Mouse (Mus musculus): ENCODE measurements around the gene 4921536K21Rik. TPM values are rescaled to one million over a fixed set of nuclear protein-coding genes. Genes with fewer than 3 reads are reported as not detected.
A peak's percentile ranks its signal among the peaks of the same experiment; 100 is the strongest.

Gene 4921536K21Rik
- polyA plus RNA-seq, 1 experiment from 2014 or later = 0.47 TPM

DNA sequence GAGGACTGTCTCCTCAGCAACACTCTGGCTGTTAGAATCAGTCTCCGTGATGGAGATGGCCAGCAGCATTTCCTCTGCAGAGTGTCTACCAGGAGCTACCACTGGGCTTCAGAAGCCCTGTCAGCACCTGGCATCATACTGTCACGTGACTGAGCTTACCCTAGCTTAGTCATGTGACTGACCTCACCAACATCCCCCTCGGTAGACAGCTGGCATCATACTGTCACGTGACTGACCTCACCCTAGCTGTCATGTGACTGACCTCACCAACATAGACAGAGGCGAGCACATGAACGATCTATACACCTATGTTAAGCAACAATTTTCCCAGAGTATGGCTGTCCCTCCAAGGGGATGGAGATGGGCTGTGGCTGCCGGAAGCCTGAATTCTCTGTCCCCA lies 16.2 kb downstream of the 4921536K21Rik start:
- no peaks in the 10 kb centered on the region for H3K9me3 ChIP-seq (ENCODE audit: control insufficient read depth, low read length)
- no peak for DNase-seq (ENCODE audit: low spot score)
- no peak overlapping the region for H3K4me3 ChIP-seq (ENCODE audit: low read depth, low read length)
- H3K36me3 ChIP-seq (ENCODE audit: control insufficient read depth, insufficient read depth, low read length) = no peaks in the 10 kb centered on the region
- WGBS = 80% methylated on average over 7 of the region's 7 CpGs
- H3K4me2 ChIP-seq (ENCODE audit: low read depth, severe bottlenecking) = no peak overlapping the region
- no peak for ATAC-seq (ENCODE audit: insufficient number of reproducible peaks, low FRiP score, low TSS enrichment, low read depth)
- H3K4me1 ChIP-seq (ENCODE audit: control insufficient read depth, insufficient read depth, low read length) = no peaks in the 10 kb centered on the region
- H3K27ac ChIP-seq (replicated peaks; ENCODE audit: low read depth, low read length) = no peak overlapping the region
- H3K27me3 ChIP-seq (ENCODE audit: control insufficient read depth, insufficient read depth, low read length) = no peaks in the 10 kb centered on the region
- H3K9ac ChIP-seq (ENCODE audit: low read length) = no peak overlapping the region

DNA sequence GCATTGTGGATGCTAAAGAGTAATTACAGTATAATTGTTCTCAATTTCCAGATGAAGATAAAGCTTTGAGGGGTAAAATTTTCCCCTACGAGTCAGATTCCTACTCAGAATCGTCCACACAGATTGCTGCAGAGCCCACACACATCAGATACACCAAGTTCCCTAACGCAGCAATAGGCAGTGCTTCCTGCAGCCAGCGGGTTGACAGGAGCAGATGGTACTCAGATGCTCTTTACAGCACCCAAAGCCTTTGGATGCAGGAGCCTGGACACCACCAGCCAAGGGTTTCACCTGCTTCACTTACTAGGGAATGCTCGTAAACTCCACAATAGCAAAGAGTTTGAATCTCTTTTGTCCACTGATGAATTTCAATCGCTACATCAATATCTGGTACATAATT lies 18.5 kb downstream of the 4921536K21Rik start:
- WGBS = 73% methylated on average over 6 of the region's 6 CpGs
- DNase-seq (ENCODE audit: low spot score) (no peak), ATAC-seq (ENCODE audit: insufficient number of reproducible peaks, low FRiP score, low TSS enrichment, low read depth) (no peak)
- Histone ChIP-seq H3K9me3 (ENCODE audit: control insufficient read depth, low read length) (no peaks in the 10 kb centered on the region), H3K27ac (replicated peaks; ENCODE audit: low read depth, low read length) (no peak overlapping the region), H3K36me3 (ENCODE audit: control insufficient read depth, insufficient read depth, low read length) (no peaks in the 10 kb centered on the region), H3K4me2 (ENCODE audit: low read depth, severe bottlenecking) (no peak overlapping the region), H3K27me3 (ENCODE audit: control insufficient read depth, insufficient read depth, low read length) (no peaks in the 10 kb centered on the region), H3K4me1 (ENCODE audit: control insufficient read depth, insufficient read depth, low read length) (no peaks in the 10 kb centered on the region), H3K4me3 (ENCODE audit: low read depth, low read length) (no peak overlapping the region), H3K9ac (ENCODE audit: low read length) (no peak overlapping the region)

GRCm38 (mm10) chr11:3864343-3864742 lies 30.6 kb downstream of the 4921536K21Rik start:
- Histone ChIP-seq H3K4me2 (ENCODE audit: low read depth, severe bottlenecking) (peak overlapping the region; percentile 80), H3K4me1 (ENCODE audit: control insufficient read depth, insufficient read depth, low read length) (no peaks in the 10 kb centered on the region; the same call in 1 of the 2 replicates), H3K4me3 (ENCODE audit: low read depth, low read length) (peak overlapping the region; percentile 43), H3K27ac (replicated peaks; ENCODE audit: low read depth, low read length) (no peak overlapping the region), H3K27me3 (ENCODE audit: control insufficient read depth, insufficient read depth, low read length) (no peaks in the 10 kb centered on the region), H3K9ac (ENCODE audit: low read length) (peak overlapping the region; percentile 18; the same call in 1 of the 2 replicates), H3K36me3 (ENCODE audit: control insufficient read depth, insufficient read depth, low read length) (no peaks in the 10 kb centered on the region), H3K9me3 (ENCODE audit: control insufficient read depth, low read length) (no peaks in the 10 kb centered on the region)
- no peak for ATAC-seq (ENCODE audit: insufficient number of reproducible peaks, low FRiP score, low TSS enrichment, low read depth)
- 21% methylated on average over 6 of the region's 6 CpGs for WGBS
- DNase-seq (ENCODE audit: low spot score) = peak; percentile 50

GRCm38 (mm10) chr11:3863454-3864112 lies 31.3 kb downstream of the 4921536K21Rik start, which contains the start of gene Osbp2:
Gene Osbp2 (minus strand): TSS chr11:3863903.
- DNase-seq (ENCODE audit: low spot score) (peak; percentile 87), ATAC-seq (ENCODE audit: insufficient number of reproducible peaks, low FRiP score, low TSS enrichment, low read depth) (peak; percentile 91)
- peak within 1 kb of the TSS; percentile 80 for H3K4me2 ChIP-seq (ENCODE audit: low read depth, severe bottlenecking)
- H3K9me3 ChIP-seq (ENCODE audit: control insufficient read depth, low read length) = no peaks in the 10 kb centered on the region
- 3% methylated on average over 56 of the region's 58 CpGs for WGBS
- peak within 1 kb of the TSS; percentile 55 for H3K9ac ChIP-seq (ENCODE audit: low read length)
- H3K4me1 ChIP-seq (ENCODE audit: control insufficient read depth, insufficient read depth, low read length) = no peaks in the 10 kb centered on the region; the same call in 1 of the 2 replicates
- no peaks in the 10 kb centered on the region for H3K27me3 ChIP-seq (ENCODE audit: control insufficient read depth, insufficient read depth, low read length)
- H3K27ac ChIP-seq (replicated peaks; ENCODE audit: low read depth, low read length) = no peak within 1 kb of the TSS
- peak within 1 kb of the TSS; percentile 43 for H3K4me3 ChIP-seq (ENCODE audit: low read depth, low read length)
- H3K36me3 ChIP-seq (ENCODE audit: control insufficient read depth, insufficient read depth, low read length) = no peaks in the 10 kb centered on the region

DNA sequence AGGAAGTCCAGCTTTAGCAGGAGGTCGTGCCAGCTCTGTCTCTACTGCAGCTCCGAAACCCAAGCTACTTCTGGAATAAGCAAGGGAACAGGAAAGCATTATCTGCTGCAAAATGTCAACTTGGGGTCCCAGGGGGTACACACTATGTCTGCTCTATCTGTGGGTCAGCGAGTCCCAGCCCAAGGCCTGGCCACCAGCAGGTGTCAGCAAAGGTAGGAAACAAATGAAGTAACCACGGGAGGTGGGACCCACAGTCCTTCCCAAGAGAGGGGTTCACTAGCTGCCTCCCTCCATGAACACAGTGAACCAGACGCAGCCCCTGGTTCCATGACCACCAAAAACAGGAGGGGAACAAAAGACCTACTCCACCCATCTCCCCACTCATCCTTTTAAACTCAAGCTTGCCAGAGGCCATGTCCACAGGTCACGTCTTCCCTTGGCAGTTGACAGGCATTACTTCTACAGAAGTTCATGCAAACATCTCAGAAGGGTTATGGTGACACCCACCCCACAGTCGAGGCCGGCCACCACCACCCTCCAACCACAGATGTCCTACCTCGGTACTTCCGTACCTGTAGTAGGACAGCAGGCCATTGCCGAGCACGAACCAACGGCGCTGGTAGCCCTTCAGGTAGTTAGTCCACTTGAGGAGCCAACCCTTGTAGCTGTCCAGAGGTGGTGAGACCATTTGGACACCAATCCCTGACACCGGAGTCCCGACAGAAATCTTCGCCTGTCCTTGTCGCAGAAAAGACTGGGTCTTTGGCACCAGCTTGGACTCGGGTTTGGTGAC lies 32.0 kb downstream of the 4921536K21Rik start:
- no peak for ATAC-seq (ENCODE audit: insufficient number of reproducible peaks, low FRiP score, low TSS enrichment, low read depth)
- Histone ChIP-seq H3K4me3 (ENCODE audit: low read depth, low read length) (peak overlapping the region; percentile 43), H3K9ac (ENCODE audit: low read length) (peak overlapping the region; percentile 55), H3K4me2 (ENCODE audit: low read depth, severe bottlenecking) (peak overlapping the region; percentile 80), H3K9me3 (ENCODE audit: control insufficient read depth, low read length) (no peaks in the 10 kb centered on the region), H3K27me3 (ENCODE audit: control insufficient read depth, insufficient read depth, low read length) (no peaks in the 10 kb centered on the region), H3K36me3 (ENCODE audit: control insufficient read depth, insufficient read depth, low read length) (no peaks in the 10 kb centered on the region), H3K4me1 (ENCODE audit: control insufficient read depth, insufficient read depth, low read length) (no peaks in the 10 kb centered on the region; the same call in 1 of the 2 replicates), H3K27ac (replicated peaks; ENCODE audit: low read depth, low read length) (no peak overlapping the region)
- WGBS = 70% methylated on average over 19 of the region's 19 CpGs
- no peak for DNase-seq (ENCODE audit: low spot score)

- H3K27ac ChIP-seq (replicated peaks; ENCODE audit: low read depth, low read length) = no peak overlapping the region
- H3K36me3 ChIP-seq (ENCODE audit: control insufficient read depth, insufficient read depth, low read length) = no peaks in the 10 kb centered on the region
- DNase-seq (ENCODE audit: low spot score) (no peak), ATAC-seq (ENCODE audit: insufficient number of reproducible peaks, low FRiP score, low TSS enrichment, low read depth) (no peak)
- no peak overlapping the region for H3K9ac ChIP-seq (ENCODE audit: low read length)
- H3K4me2 ChIP-seq (ENCODE audit: low read depth, severe bottlenecking) = no peak overlapping the region
- no peaks in the 10 kb centered on the region for H3K9me3 ChIP-seq (ENCODE audit: control insufficient read depth, low read length)
- H3K4me1 ChIP-seq (ENCODE audit: control insufficient read depth, insufficient read depth, low read length) = no peaks in the 10 kb centered on the region; the same call in 1 of the 2 replicates
- H3K27me3 ChIP-seq (ENCODE audit: control insufficient read depth, insufficient read depth, low read length) = no peaks in the 10 kb centered on the region
- WGBS = 81% methylated on average over 4 of the region's 4 CpGs
- H3K4me3 ChIP-seq (ENCODE audit: low read depth, low read length) = no peak overlapping the region
These were observed 34.5 kb downstream of the 4921536K21Rik start for GRCm38 (mm10) chr11:3860361-3860760.

- no peak for DNase-seq (ENCODE audit: low spot score)
- no peaks in the 10 kb centered on the region for H3K36me3 ChIP-seq (ENCODE audit: control insufficient read depth, insufficient read depth, low read length)
- H3K4me1 ChIP-seq (ENCODE audit: control insufficient read depth, insufficient read depth, low read length) = no peaks in the 10 kb centered on the region; the same call in 1 of the 2 replicates
- ATAC-seq (ENCODE audit: insufficient number of reproducible peaks, low FRiP score, low TSS enrichment, low read depth) = no peak
- no peaks in the 10 kb centered on the region for H3K9me3 ChIP-seq (ENCODE audit: control insufficient read depth, low read length)
- H3K27ac ChIP-seq (replicated peaks; ENCODE audit: low read depth, low read length) = no peak overlapping the region
- H3K9ac ChIP-seq (ENCODE audit: low read length) = no peak overlapping the region
- 94% methylated on average over 4 of the region's 4 CpGs for WGBS
- H3K4me2 ChIP-seq (ENCODE audit: low read depth, severe bottlenecking) = no peak overlapping the region
- H3K4me3 ChIP-seq (ENCODE audit: low read depth, low read length) = no peak overlapping the region
- no peaks in the 10 kb centered on the region for H3K27me3 ChIP-seq (ENCODE audit: control insufficient read depth, insufficient read depth, low read length)
These were observed 35.1 kb downstream of the 4921536K21Rik start for GRCm38 (mm10) chr11:3859778-3860177.

GRCm38 (mm10) chr11:3857902-3858301 lies 37.0 kb downstream of the 4921536K21Rik start:
- DNase-seq (ENCODE audit: low spot score) (no peak), ATAC-seq (ENCODE audit: insufficient number of reproducible peaks, low FRiP score, low TSS enrichment, low read depth) (no peak)
- Histone ChIP-seq H3K4me2 (ENCODE audit: low read depth, severe bottlenecking) (no peak overlapping the region), H3K9me3 (ENCODE audit: control insufficient read depth, low read length) (no peaks in the 10 kb centered on the region), H3K4me3 (ENCODE audit: low read depth, low read length) (no peak overlapping the region), H3K36me3 (ENCODE audit: control insufficient read depth, insufficient read depth, low read length) (no peaks in the 10 kb centered on the region), H3K9ac (ENCODE audit: low read length) (no peak overlapping the region), H3K4me1 (ENCODE audit: control insufficient read depth, insufficient read depth, low read length) (no peaks in the 10 kb centered on the region), H3K27me3 (ENCODE audit: control insufficient read depth, insufficient read depth, low read length) (no peaks in the 10 kb centered on the region), H3K27ac (replicated peaks; ENCODE audit: low read depth, low read length) (no peak overlapping the region)
- 71% methylated on average over 5 of the region's 5 CpGs for WGBS
